Mouse (Mus musculus) spleen, postnatal 10 days (tissue): ENCODE measurements around the gene Grk5.
"Not testable (repeated sequence)": the region's sequence is repeated elsewhere in the genome, so short reads cannot be mapped to it uniquely, and the experiment has no call there.

Experiments used
- DNase-seq, 2 experiments: peaks; one replicate each; pipeline ENCODE4 v3.0.0; 2021 to 2022; ENCODE audit warnings: low spot score in 2 of 2

Grk5 gene

DNA sequence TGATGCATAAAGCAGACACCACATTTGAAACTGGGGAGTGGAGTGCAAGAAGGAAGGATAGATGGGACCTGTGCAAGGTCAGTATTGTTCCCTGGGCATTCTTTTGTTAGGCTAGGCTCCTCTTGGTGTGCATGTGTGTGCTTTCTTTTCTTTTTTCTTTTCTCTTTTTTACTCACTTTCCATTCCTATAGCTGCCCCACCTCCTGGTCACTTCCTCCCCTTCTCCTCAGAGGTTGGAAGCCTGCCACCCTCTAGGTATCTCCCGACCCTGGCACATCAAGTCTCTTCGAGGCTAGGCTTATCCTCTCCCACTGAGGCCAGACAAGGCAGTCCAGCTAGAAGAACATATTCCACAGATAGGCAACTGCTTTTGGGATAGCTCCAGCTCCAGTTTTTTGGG, 22.1 kb downstream of the Grk5 start:
- DNase-seq = no peak

DNA sequence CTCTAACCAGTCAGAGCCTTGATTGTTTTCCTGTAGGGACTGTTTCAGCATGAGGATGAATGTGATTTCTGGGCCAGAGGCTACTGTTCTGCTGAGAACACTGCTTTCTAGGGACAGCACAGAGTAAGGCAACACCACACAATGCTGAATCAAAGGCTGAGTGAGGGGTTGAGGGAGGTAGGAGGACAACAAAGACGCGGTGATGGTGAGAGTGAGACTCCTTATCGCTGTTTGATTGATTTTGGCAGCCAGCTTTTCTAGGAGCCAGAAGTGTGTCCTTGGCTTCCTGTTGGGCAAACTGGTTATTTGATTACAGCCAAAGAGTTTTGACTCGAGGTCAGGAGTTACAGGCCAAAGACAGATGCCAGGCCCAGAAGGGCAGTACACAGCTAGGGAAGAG, 25.7 kb downstream of the Grk5 start:
- no peak for DNase-seq

DNA sequence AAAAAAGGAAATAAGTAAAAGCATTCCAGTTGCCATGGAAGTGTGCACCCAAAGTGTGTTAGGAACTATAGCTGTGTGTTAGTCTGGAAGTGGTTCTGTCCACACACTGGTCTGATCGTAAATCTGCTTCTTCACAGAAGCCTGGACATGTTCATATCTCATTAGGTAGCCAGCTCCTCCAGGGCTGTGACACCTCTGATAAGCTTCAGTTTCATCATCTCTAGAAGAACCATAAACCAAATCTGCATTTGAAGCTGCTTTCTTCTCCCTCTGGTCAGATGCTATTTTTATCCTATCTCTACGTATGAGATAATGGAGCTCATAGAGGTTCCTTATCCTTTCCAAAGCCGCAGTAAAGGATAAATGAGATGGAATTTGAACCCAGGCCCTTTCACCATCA, 26.3 kb downstream of the Grk5 start:
- DNase-seq = no peak

DNA sequence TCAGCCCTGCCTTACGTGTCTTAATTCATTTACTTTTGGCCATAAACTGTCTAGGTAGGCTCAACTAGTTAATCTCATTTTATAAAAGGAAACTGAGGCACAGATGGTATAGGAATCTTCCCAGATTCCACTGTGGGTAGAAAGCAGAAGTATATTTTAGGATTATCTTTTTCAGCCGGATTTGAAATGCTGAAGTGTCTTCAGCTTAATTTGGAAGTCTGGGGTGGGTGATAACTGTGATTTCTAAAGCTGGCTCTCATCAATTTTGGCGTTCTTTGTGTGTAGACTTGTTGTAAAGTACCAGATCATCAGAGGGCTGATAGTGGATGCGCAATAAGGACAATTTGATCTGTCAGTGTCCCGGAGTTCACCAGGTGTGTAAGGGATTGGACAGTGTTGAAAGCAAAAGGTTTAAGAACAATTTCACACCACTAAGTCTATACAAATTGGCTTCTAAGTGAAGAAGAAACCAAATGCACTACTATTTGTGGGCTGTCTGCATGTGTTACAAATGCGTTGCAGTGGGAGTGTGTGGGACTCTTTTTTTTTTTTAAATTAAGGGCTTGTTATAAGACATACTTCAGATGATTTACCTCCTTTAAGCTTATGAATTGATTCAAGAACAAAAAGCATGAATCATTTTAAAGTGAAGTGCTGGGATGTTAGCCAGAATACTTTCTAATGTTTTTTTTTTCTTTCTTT, 27.5 kb downstream of the Grk5 start:
- DNase-seq = no peak

DNA sequence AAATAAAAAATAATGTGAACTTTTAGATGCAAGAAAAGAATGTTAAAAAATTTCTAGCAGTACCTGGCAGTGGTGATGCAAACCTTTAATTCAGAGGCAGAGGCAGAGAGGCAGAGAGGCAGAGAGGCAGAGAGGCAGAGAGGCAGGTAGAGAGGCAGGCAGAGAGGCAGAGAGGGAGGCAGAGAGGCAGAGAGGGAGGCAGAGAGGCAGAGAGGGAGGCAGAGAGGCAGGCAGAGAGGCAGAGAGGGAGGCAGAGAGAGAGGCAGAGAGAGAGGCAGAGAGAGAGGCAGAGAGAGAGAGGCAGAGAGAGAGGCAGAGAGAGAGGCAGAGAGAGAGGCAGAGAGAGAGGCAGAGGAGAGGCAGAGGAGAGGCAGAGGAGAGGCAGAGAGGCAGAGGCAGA, 35.0 kb downstream of the Grk5 start:
- not testable (repeated sequence) for DNase-seq

DNA sequence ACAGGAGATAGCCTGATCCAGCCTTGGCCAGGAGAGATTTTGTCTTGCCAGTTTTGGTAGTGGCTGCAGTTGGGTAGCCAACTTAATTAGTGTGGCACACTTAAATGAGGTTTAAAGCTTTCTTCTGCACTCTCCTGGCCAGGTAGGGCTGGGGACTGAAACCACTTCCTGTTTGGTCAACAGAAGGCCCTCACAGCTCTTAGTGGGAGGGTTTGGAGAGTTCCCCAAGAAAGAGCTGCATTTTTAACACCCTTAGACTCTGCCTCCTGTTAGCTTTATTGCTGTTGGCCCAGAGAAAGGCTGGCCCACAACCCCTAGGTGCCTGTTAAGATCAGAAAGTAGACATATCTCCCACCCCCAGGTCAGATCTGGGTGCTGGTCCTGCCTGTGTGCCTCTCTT, 45.5 kb downstream of the Grk5 start:
- no peak for DNase-seq

DNA sequence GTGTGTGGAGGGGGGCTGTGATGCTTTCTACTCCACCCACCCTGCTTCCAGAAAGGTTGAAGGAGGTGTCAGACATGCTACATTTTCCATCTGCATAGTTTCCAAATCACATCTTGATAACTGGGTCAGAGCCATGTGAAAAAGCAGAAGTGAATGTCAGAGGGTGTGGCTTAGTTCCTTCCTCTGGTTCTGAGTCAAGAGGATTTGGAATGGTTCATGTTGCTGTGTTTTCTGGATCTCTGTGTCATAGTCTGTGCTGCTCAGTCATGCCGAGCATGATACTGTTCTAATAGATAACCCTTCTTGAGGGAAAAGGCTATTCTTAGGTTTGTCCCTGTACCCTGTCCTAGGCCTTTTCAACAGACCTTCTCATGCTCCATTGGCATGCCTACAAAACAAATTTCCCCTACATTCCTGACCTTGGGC, 50.4 kb downstream of the Grk5 start:
- no peak for DNase-seq

DNA sequence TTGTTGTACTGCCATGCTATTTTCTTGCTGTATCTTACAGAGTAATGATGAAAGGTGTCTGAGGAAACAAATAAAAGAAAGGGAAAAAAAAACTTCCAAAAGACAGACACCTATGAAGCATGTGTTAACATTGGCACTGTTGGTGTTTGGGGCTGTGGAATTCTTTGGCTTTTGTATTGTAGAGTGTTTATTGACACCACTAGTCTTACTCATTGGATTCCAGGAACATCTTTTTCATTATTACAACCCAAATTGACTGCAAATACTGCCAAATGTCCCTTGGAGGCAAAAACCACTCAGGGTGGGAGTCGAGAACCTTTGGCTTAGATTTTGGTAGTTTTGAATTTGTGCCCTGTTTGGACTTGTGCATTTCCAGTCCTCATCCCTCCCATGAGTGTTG, 51.3 kb downstream of the Grk5 start:
- no peak for DNase-seq

DNA sequence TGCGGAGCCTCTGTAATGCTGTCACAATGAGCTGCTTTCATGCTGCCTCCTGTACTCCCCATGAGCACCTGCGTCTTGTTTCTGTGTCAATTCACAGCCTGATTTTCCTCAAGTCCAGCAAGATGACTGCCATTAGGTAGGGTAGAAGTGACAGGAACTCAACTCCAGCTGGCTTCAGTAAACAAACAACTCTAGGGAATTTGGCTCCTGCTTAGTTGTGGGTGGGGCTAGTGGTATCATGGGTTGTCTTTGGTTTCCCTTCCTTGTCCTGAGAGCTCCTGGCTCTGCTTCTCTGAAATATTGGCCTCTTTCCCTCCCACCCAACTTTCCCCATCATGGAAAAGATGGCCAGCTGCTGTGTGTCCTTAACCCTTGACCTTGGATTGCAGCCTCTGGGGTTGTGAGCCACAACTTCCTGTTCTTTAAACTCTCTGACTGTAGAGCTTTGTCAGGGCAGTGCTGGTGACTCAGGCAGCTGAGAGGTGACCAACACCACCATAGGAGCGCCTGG, 56.3 kb downstream of the Grk5 start:
- peak in 1 of 2 experiments; percentile 34 for DNase-seq

DNA sequence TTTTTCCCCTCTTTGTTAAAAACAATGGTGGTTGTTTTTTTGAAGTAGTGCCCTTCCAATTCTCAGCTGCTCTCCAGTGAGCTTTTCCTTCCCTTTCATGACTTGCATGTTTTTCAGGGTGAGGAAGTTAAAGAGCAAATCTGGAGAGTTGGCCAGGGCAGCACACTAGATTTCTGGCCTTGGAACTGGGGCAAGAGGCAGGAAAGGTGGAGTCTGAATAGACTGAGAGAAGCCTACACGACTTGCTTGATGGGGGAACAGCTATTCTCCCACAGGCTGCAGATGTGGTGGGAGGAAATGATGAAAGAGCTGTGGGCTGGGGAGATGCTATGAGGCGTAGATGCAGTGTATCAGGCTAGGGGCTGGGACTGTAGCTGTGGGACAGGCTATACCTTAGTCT, 57.1 kb downstream of the Grk5 start:
- peak in 1 of 2 experiments; percentile 14 for DNase-seq

DNA sequence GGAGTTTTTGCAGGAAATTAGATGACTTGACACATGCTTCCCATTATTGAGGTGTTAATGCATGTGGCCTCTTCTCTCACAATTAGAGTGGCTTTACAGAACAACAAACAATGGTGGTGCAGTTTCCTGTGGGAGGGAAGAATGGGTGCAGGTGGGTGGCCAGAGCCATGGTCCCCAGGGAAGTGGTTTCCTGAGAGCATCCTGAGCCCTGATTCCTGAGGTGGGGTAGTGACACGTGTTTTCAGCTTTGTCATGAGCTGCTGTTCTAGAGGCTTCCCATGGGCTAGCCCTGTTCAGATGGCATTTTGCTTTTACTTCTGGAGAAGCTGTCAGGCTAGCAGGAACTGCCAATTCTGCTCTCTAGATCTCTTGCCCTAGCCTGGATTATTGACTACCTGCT, 59.4 kb downstream of the Grk5 start:
- DNase-seq = no peak

DNA sequence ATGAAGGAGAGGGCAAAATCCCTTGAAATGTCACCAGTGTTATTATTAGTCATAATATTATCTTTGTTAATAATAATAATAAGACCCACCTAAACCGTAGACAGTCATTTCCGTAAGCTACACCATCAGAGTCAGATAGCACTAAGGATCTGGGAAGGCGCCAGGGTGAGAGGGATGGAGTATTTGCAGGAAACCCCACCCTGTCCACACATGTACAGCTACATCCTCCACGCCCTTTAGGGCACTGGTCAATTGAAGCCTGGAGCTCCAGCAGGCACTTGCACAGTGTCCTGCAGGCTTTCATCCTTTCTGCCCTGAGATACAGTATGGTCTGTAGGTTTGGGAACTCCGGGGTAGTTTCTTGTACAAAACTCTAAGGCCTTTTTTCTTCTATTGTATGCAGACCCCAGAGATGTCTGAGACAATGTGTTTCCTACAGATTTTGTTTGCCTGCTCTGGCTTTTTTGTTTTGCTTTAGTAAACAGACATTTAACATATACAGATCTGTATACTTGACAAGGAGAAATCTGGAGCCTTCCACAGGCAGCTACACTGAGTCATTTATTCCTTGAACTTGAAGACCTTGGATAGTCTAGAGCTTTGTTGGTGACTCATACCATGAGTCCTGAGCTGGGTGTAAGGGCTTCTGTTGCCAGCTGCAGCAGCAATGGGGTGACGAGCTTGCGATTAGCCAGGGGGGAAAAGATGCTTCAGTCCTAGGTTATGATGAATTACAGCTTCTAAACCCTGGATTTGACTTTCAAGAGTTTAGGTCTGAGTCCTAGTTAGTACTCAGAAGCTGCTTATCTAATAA, 60.7 kb downstream of the Grk5 start:
- DNase-seq = no peak

DNA sequence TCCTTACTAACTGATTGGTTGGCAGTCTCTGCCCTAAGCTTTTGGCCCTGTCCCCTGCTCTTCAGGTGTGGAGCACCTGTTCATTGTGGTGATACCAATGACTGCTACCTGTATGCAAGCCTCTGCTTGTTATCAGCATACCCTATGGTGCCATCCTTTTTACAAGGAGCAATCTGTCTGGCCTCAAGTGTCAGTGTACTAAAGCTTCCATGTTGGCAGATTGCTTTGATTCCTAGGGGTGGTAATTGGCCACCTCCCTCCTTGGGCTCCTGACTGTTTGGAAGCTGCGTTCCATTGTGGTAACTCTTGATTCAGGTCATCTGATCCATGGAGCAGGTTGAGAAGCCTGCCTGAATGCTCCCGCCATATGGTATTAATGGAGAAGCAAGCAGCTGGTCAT, 65.6 kb downstream of the Grk5 start:
- DNase-seq = no peak

DNA sequence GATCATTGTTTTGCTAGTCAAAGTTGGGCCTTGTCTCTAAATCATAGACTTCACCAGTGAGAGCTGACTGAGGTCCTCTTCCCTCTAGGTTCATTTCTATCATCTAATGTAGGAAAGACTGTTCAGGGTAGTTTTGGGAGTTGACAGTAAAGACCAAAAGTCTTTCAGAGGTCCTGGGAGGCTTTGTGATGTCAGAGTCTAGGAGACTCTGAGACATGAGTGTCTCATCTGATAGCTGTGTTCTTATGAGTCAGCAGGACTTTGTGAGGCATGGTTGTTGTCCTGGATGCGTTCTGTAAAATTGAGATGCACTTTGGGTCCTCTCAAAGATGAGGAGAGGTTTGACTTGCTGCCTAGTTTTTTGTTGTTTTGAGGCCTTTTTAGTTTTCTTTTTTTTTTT, 66.2 kb downstream of the Grk5 start:
- DNase-seq = no peak

DNA sequence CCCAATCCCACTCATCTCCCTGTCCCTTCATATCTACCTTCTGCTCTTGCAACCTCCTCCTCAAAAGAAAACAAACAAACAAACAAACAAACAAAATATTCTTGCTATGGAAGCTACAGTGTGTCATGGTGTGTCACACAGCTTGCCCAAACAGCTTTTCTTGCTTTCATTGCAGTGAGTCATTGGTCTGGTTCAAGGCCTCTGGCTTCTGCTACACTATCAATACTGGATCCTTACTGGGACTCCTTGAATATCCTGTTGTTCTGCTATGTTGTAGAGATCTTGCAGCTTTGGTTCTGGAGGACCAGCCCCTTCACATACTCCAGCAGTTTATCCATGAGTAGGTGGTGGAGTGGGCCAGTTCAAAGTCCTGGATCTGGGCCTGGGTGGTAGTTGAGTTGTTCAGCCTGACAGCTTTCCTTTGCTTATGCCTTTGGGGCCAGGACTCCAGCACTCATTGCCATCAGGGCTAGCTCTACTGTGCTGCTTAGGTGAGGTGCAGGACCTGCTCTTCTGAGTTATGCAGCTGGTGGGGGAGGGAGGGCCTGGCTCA, 66.7 kb downstream of the Grk5 start:
- DNase-seq = no peak

DNA sequence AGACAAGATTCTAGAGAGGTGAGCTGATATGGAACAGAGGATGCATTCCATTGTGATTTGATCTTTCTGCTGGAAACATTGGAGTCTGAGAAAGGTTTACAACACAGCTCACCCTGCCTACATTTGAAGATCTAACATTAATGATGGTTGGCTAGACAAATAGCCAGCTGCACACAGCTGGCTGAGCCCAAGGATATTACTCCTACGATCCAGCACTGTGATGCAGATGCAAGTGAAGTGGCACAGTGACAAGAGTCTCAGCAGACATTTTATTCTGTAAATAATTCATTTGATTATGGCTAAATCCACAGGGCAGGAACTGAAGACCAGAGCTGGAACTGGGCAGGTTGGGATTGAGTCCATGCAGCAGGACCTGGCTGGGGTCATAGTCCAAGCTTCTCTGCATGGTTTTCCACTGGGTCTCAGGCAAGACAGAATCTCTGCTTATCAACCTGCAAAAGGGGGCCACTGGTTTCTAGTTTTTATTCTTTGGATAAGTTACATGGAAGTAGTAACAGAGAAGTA, 70.2 kb downstream of the Grk5 start:
- DNase-seq = no peak

DNA sequence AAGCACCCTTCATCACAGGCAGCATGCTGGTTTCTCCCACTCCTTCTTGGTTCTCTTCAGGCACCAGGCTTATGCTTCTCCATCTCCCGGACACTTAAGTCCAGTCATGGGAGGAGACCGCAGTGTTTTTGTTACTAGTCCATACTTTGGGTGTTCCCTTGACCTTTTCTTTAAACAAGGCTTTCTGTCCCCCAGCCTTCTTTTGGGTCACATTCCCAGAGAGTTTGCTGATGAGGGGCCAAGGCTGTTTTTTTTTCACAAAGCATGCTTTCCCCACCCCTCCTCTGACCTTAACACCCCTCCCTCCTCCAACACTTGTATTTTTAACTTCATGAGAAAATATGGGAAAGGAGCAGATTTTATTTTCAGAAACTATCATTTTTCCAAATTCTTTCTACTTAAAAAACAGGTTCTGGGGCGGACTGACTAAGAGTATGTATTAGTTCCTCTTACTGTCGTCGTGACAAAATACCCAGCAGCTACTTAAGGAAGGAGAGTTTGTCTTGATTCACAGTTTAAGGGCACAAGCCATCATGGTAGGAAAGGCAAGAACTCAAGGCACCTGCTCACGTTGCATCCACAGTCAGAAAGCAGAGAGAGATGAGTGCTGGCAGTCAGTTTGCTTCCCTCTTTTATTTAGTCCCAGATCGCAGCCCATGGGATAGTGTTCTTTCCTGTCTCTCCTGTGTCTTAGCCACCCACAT, 73.0 kb downstream of the Grk5 start:
- no peak for DNase-seq

DNA sequence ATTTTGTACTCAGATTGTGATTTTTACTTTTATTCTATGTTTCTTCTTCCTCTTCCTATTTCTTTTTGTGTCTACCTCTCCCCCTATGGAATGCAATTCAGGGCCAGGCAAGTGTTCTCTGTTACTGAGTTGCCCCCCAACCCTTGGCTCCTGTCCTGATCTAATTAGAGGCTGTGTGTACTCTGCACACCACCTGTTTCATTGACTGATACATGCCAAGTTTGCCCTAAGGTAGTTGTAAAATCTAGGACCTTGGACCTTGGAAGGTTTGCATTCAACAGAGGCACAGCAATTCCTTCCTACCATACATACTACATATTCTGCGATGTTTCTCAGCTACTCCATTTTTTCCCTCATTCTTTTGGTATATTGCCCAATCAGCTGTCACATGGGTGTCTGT, 78.4 kb downstream of the Grk5 start:
- no peak for DNase-seq

DNA sequence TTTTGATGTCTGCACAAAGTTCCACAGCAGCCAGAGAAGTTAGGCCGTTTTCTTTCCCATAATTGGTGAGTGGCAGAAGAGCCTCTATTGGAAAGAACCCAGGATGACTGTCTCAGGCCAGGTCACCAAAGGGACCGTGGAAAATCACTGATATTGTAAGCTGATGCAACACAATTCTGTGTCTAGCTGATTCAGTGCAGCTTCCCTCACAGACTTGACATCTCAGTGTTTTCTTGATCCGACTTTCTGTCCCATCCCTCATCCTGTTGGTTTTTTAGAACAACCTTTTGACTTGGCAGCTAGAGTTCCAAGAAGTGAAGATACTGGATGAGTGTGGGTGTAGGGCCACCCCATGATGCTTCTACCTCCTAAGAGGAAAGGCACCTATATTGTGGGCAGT, 80.9 kb downstream of the Grk5 start:
- no peak for DNase-seq

DNA sequence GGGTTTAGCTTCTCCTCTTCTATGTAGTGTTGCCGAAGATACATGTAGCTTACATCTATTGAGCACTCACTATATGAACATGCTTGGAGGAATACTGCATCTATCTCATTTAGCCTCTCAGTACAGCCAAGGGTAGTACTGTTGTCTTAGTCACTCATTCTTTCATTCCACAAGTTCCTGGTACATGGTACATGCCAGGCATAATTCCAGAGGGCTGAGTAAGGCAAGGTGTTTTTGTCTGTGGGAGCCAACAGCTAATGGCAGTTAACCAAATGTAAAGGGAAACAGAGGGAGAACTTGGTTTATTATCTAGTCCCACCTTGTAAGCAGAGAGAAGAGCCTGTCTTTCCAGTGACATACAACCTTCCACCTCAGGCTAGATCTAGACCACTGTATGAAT, 82.0 kb downstream of the Grk5 start:
- no peak for DNase-seq

DNA sequence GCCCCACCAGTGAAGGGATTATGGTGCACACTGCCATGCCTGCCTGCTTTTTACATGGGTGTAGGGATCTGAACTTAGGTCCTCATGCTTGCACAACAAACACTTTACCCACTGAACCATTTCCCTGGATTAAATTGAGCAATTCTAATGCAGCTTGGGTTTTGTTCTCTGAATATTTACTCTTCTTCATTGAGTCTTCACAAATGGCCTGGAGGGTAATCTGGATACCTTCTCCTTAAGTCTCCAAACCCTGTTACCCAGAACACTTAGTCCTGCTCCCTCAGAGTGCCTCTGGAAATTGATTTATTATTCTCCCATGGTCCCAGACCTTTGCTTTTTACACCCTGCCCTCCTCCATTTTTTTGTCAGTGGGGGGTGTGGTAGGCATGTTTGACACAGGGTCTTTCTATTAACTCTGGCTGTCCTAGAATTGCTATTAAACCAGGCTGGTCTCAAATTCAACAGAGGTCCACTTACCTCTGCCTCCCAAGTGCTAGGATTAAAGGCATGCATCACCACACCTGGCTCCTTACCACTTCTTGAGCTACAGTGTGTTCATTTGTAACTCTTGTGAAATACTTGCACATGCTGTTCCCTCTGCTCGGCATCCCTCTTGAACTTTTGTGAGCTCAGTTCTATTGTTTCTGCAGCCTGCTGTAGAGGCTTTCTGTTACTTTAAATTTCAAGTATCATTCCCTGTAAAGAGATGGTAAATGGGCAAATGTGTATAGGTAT, 82.9 kb downstream of the Grk5 start:
- DNase-seq = no peak
